Mouse (Mus musculus): ENCODE data around the gene Col5a1. TPM values are rescaled to one million over a fixed set of nuclear protein-coding genes. Genes with fewer than 3 reads are reported as not detected.
A peak's percentile ranks its signal among the peaks of the same experiment; 100 is the strongest.

The Col5a1 gene
- polyA plus RNA-seq, 1 experiment from 2014 or later = 33.2 TPM

GRCm38 (mm10) chr2:27848466-27848865 is 37.8 kb upstream of the Col5a1 start:
- WGBS = 54% methylated on average over 5 of the region's 5 CpGs
- Histone ChIP-seq H3K9ac (ENCODE audit: low read depth, low read length) (no peak overlapping the region), H3K4me2 (ENCODE audit: low read length) (no peak overlapping the region), H3K36me3 (ENCODE audit: insufficient read depth, low read length) (no peaks in the 10 kb centered on the region), H3K9me3 (replicated peaks; ENCODE audit: low read length) (no peaks in the 10 kb centered on the region), H3K4me1 (replicated peaks; ENCODE audit: insufficient read depth, low read length) (no peaks in the 10 kb centered on the region), H3K27ac (peak overlapping the region; percentile 62), H3K4me3 (replicated peaks; ENCODE audit: low read depth, low read length) (no peak overlapping the region), H3K27me3 (ENCODE audit: insufficient read depth, low read length) (no peaks in the 10 kb centered on the region)
- 0 out of 2 replicates have a peak, but pooled peaks have one; percentile 11 for TF ChIP-seq CTCF (IDR thresholded peaks at IDR 0.05; ENCODE audit: low read depth)
- DNase-seq (ENCODE audit: low spot score) (peak; percentile 85), ATAC-seq (replicated peaks; ENCODE audit: low FRiP score, low read depth) (no peak)

- DNase-seq (ENCODE audit: low spot score) (peak; percentile 36), ATAC-seq (replicated peaks; ENCODE audit: low FRiP score, low read depth) (no peak; the same call in 1 of the 2 replicates)
- no peaks in the 10 kb centered on the region for H3K27me3 ChIP-seq (ENCODE audit: insufficient read depth, low read length)
- H3K9me3 ChIP-seq (replicated peaks; ENCODE audit: low read length) = no peaks in the 10 kb centered on the region
- WGBS = 24% methylated on average over 9 of the region's 9 CpGs
- H3K36me3 ChIP-seq (ENCODE audit: insufficient read depth, low read length) = no peaks in the 10 kb centered on the region
- no peak overlapping the region for H3K27ac ChIP-seq
- peaks cover 5% of the 10 kb centered on the region; the same call in 1 of the 2 replicates for H3K4me1 ChIP-seq (replicated peaks; ENCODE audit: insufficient read depth, low read length)
- no peak overlapping the region for H3K9ac ChIP-seq (ENCODE audit: low read depth, low read length)
- no peak for TF ChIP-seq CTCF (IDR thresholded peaks at IDR 0.05; ENCODE audit: low read depth)
- no peak overlapping the region for H3K4me2 ChIP-seq (ENCODE audit: low read length)
- no peak overlapping the region for H3K4me3 ChIP-seq (replicated peaks; ENCODE audit: low read depth, low read length)
Measured at GRCm38 (mm10) chr2:27858348-27858903, 27.8 kb upstream of the Col5a1 start.

GRCm38 (mm10) chr2:27861576-27862238 is 24.5 kb upstream of the Col5a1 start:
- peaks cover 5% of the 10 kb centered on the region; the same call in 1 of the 2 replicates for H3K4me1 ChIP-seq (replicated peaks; ENCODE audit: insufficient read depth, low read length)
- no peak for DNase-seq (ENCODE audit: low spot score)
- H3K27me3 ChIP-seq (ENCODE audit: insufficient read depth, low read length) = no peaks in the 10 kb centered on the region
- TF ChIP-seq CTCF (IDR thresholded peaks at IDR 0.05; ENCODE audit: low read depth) = no peak
- 70% methylated on average over 9 of the region's 9 CpGs for WGBS
- no peak overlapping the region for H3K4me2 ChIP-seq (ENCODE audit: low read length)
- no peaks in the 10 kb centered on the region for H3K36me3 ChIP-seq (ENCODE audit: insufficient read depth, low read length)
- no peak overlapping the region for H3K27ac ChIP-seq
- no peak overlapping the region for H3K4me3 ChIP-seq (replicated peaks; ENCODE audit: low read depth, low read length)
- H3K9ac ChIP-seq (ENCODE audit: low read depth, low read length) = no peak overlapping the region
- H3K9me3 ChIP-seq (replicated peaks; ENCODE audit: low read length) = no peaks in the 10 kb centered on the region
- no peak for ATAC-seq (replicated peaks; ENCODE audit: low FRiP score, low read depth)

- 48% methylated on average over 18 of the region's 18 CpGs for WGBS
- Histone ChIP-seq H3K9ac (ENCODE audit: low read depth, low read length) (no peak overlapping the region), H3K9me3 (replicated peaks; ENCODE audit: low read length) (no peaks in the 10 kb centered on the region), H3K4me3 (replicated peaks; ENCODE audit: low read depth, low read length) (no peak overlapping the region), H3K36me3 (ENCODE audit: insufficient read depth, low read length) (no peaks in the 10 kb centered on the region), H3K27ac (no peak overlapping the region), H3K4me1 (replicated peaks; ENCODE audit: insufficient read depth, low read length) (no peaks in the 10 kb centered on the region), H3K4me2 (ENCODE audit: low read length) (no peak overlapping the region), H3K27me3 (ENCODE audit: insufficient read depth, low read length) (no peaks in the 10 kb centered on the region)
- TF ChIP-seq CTCF (IDR thresholded peaks at IDR 0.05; ENCODE audit: low read depth) = no peak
- ATAC-seq (replicated peaks; ENCODE audit: low FRiP score, low read depth) = no peak
- no peak for DNase-seq (ENCODE audit: low spot score)
Measured at GRCm38 (mm10) chr2:27864491-27865365, 21.5 kb upstream of the Col5a1 start.

- ATAC-seq (replicated peaks; ENCODE audit: low FRiP score, low read depth) (no peak), DNase-seq (ENCODE audit: low spot score) (no peak)
- TF ChIP-seq CTCF (IDR thresholded peaks at IDR 0.05; ENCODE audit: low read depth) = no peak
- Histone ChIP-seq H3K4me3 (replicated peaks; ENCODE audit: low read depth, low read length) (no peak overlapping the region), H3K4me2 (ENCODE audit: low read length) (no peak overlapping the region), H3K27me3 (ENCODE audit: insufficient read depth, low read length) (no peaks in the 10 kb centered on the region), H3K4me1 (replicated peaks; ENCODE audit: insufficient read depth, low read length) (no peaks in the 10 kb centered on the region), H3K9me3 (replicated peaks; ENCODE audit: low read length) (no peaks in the 10 kb centered on the region), H3K36me3 (ENCODE audit: insufficient read depth, low read length) (no peaks in the 10 kb centered on the region), H3K9ac (ENCODE audit: low read depth, low read length) (no peak overlapping the region), H3K27ac (no peak overlapping the region)
- WGBS = 70% methylated on average over 1 of the region's 1 CpGs
Measured at GRCm38 (mm10) chr2:27870586-27870985, 15.6 kb upstream of the Col5a1 start.

GRCm38 (mm10) chr2:27871056-27871455 is 15.2 kb upstream of the Col5a1 start:
- no peak for TF ChIP-seq CTCF (IDR thresholded peaks at IDR 0.05; ENCODE audit: low read depth)
- no peak overlapping the region for H3K4me2 ChIP-seq (ENCODE audit: low read length)
- ATAC-seq (replicated peaks; ENCODE audit: low FRiP score, low read depth) (peak; percentile 59; the same call in 1 of the 2 replicates), DNase-seq (ENCODE audit: low spot score) (no peak)
- 55% methylated on average over 4 of the region's 4 CpGs for WGBS
- no peaks in the 10 kb centered on the region for H3K9me3 ChIP-seq (replicated peaks; ENCODE audit: low read length)
- H3K27me3 ChIP-seq (ENCODE audit: insufficient read depth, low read length) = no peaks in the 10 kb centered on the region
- no peak overlapping the region for H3K4me3 ChIP-seq (replicated peaks; ENCODE audit: low read depth, low read length)
- H3K36me3 ChIP-seq (ENCODE audit: insufficient read depth, low read length) = no peaks in the 10 kb centered on the region
- no peak overlapping the region for H3K9ac ChIP-seq (ENCODE audit: low read depth, low read length)
- no peak overlapping the region for H3K27ac ChIP-seq
- H3K4me1 ChIP-seq (replicated peaks; ENCODE audit: insufficient read depth, low read length) = no peaks in the 10 kb centered on the region

Data from kidney, postnatal 0 days (tissue).